Mouse (Mus musculus): Measurements from ENCODE around the gene Crybg1.

Gene Crybg1

DNA sequence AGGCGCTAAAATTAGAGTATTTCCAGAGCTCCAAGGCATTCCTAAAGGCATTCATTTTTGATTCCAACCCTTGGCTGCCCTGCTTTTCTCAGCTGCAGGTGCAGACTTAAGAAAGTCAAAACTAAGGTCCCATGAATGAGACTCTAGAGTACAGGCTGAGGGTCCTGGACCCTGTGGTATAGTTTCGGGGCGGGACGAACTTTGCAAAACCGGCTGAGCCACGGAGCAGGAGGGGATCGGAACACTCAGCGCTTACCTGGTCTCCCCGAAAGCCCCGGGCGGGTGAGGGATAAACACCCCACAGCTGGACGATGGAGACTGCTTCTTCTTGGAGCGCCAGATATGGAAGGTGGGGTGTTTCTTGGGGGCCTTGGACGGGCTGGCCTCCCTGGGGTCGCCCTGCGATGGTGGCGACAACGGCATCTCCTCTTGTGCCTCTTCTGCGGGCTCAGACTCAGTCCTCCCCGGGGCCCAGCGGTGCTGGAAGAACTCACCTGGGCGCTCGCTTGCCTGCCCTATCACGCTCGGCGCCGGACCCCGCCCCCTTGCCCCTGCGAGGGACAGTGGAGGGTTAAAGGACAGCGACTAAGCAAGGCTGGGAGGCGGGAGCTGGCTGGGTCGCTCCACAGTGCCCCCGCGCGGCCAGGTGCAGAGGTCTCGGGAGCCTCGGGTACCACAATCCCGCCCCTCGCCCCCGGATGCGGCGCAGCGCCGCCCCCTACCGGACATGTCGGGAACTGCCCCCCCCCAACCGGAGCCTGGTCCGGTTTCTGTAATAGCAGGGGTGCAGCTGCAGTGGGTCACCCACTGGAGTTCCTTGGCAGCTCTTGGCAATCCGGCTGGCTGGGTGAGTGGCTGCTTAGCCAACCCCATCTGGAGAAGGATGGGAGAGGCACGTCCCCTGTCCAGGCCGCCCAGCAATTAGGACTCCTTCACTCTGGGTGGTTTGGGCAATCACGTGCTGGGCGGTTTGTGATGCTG, at the start of gene Crybg1:
TSS of gene Crybg1 (minus strand) at position 517 of the 981 bp plus-strand sequence.
- DNase-seq, result peak; percentile 87 to 90

DNA sequence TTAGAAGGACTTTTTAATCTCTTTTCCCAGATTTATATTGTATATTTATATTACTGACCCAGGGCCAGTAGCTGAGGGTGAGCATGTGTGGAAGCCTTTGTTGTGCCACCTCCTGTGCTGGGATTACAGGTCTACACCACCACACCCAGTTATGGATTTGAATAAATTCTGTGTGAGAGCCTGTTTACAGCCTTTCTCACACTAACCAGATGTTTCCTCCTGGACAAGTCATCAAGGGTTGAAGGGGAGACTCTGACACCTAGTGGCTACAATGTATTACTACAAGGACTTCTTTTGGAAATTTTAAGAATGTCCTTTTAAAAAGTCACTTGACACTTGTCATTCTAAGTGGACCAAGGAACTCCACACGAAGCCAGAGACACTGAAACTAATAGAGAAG, 28.7 kb upstream of the Crybg1 start:
- no peak for DNase-seq

DNA sequence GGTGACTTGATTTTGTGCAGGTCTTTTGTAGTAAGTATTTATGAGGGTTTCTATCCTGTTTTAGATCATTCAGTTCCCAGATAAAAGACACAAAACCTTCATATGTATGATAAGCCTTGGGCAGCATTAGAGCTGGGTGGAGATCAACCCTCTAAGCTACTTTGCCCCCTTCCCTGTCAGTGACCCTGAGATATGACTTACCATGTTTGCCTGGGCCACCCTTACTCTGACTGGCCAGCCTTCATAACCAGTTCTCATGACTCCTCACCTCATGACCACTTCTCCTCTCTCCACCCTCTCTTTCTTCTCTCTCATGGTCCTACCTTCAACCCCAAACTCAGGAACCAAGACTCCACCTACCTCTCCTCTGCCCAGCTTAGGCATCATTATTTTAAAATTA, 27.9 kb upstream of the Crybg1 start:
- no peak for DNase-seq

DNA sequence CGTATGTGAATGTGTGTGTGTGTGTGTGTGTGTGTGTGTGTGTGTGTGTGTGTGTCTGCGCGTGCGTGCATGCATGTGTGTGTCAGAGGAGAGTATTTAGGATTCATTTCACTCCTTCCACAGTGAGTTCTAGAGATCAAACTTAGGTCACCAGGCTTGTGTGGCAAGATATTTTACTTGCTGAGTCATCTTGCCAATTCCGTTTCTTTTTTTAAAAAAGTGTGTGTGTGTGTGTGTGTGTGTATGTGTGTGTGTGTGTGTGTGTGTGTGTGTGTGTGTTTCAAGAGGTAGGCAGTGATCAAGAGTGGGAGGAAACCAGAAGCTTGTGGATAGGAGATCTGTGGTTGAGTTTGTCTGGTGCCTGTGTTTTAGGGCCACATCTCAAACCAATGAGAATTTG, 27.5 kb upstream of the Crybg1 start:
- no peak for DNase-seq

- DNase-seq, result no peak
These were observed 21.5 kb upstream of the Crybg1 start for GRCm38 (mm10) chr10:44170145-44170544.

DNA sequence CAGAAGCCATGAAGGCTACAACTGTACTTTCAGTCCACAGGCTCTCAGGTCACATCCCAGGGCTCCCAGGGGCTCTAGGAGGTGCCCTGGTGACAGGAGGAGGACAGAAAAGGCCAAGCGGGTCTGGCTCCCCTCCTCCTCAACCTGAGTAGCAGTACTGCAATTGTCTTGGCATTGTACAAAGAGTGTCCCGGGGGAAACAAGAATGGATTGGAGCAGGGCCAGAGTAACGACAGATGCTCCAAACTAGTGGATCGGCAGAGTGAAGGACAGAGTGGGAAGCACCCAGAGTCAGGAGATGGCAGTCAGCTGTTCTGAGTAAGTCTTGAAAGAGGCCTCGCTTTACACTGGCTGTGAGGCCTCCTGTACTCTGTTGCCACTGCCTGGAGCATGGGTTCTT, 18.4 kb upstream of the Crybg1 start:
- DNase-seq, result no peak

- no peak for DNase-seq
These were observed 15.8 kb upstream of the Crybg1 start for GRCm38 (mm10) chr10:44164258-44164975.

DNA sequence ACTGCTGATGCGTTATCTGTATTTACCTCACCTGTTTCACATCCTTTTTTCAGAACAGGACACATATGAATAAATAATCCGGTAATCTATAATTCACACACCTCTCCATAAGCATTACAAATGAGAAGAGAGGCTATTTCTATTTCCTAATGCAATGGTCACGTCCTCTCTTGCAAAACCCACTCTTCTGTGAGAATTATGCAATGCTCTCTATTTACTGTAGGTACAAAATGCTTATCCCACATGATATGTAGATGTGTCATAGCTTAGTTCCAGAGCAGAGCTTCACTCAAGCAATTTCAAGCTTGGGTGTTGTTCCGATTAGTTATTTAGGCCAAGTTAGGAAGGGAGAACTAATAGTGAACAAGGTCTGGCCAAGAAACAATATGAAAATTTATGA, 14.4 kb upstream of the Crybg1 start:
- no peak for DNase-seq

DNA sequence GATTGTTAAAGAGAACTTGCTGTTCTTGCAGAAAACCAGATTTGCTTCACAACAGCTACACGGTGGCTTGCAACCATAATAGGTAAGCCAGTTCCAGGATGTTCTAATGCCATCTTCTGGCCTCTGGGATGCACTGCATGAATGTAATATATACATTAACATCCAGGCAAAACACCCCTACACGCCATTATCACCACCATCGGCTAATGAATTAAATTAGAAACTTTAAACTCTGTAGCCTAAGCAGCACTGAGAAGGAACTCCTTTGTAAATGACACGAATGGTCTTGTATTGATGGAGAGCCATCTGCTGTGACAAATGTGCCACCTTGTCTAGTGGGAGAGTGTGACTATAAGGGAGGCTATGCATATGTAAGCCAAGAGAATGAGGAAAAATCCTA, 11.5 kb upstream of the Crybg1 start:
- peak in 1 of 2 experiments; percentile 13 for DNase-seq

DNA sequence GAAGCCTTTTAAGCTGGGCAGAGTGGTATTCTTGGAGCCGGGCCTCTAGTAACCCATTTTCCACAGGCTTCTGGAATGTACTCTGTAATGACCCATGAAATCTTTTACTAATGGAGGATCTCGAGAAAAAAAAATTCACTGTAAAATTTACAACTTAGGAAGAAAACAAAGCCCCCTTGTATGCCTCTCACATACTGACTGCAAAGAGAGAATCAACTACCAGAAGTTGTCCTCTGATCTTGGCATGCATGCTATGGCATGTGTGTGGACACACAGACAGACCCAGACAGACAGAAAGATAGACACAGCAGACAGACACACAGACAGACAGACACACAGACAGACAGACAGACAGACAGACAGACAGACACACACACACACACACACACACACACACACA, 8.8 kb upstream of the Crybg1 start:
- DNase-seq, result no peak

DNA sequence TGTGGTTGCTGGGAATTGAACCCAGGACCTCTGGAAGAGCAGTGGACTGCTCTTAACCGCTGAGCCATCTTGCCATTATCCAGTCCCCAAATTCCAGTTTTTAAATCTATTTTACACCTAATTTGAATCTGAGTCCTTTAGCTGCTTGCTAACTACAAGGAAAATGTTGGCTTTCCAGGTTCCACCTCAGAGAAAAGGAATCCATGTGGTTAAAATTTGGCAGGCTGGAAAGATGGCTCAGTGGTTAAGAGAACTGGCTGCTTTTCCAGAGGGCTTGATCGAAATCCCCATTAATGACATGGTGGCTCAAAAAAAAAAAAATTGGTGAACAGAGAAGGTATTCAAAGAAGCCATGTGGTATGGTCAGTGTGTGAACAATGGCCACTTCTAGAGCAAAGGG, 1.8 kb upstream of the Crybg1 start:
- no peak for DNase-seq

DNA sequence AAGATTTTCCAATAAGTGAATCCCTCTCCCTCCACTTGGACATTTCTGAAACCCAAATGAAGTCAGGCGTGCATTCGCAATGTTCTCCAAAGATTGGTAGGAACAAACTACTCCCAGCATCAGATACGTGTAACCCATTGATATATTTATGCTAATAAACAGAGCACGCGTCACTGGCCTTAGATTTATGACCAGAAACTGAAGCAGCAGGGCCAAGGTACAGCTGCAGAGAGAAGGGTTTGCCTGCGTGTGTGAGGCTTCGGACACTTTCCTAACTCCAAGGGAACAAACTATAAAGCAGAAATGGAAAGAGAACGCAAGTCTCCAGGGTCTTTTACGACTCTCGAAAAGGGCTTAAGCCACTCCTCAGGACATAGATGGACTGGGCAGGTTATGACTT, 5.3 kb downstream of the Crybg1 start:
- DNase-seq, result no peak

GRCm38 (mm10) chr10:44138137-44138855, 10.4 kb downstream of the Crybg1 start:
- DNase-seq, result no peak

GRCm38 (mm10) chr10:44126047-44126446, 22.6 kb downstream of the Crybg1 start:
- no peak for DNase-seq

GRCm38 (mm10) chr10:44124400-44124933, 24.2 kb downstream of the Crybg1 start:
- DNase-seq, result no peak

DNA sequence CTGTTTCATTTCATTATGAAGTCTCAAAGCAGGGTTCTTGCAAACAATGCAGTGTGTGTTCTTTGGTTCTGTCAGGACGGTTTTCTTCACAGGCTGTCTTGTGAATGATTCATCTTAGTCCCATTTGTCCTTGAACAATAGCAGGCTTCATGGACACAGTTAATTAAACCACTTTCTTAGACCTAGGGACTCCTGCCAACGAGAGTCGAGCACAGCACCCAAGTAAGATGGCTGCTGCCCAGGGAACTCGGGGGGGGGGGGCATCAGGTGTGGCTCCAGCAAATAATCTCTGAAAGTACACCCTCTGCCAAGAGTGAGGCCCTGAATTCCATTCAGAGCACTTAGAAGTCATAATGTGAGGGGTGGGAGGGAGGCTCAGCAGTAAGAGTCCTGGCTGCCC, 30.0 kb downstream of the Crybg1 start:
- no peak for DNase-seq

DNA sequence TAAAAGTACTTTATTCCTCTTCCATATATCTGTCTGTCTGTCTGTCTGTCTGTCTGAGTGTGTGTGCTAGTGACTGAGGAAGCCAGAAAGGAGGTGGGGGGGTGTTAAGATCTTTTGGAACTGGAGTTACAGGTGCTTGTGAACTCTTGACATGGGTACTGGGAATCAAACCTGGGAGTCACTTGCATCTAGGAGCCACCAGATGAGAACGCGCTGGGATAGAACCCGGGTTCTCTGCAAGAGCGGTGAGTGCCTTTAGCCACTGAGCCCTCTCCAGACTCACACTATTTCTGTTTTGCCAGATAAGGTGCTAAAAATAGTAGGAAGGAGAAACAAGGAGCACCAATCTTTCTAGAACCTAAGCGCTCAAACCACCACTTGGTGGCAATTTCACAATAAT, 31.9 kb downstream of the Crybg1 start:
- DNase-seq, result no peak

- DNase-seq, result peak; percentile 57 to 60
These were observed 34.0 kb downstream of the Crybg1 start for GRCm38 (mm10) chr10:44114611-44115010.

- no peak for DNase-seq
These were observed 36.5 kb downstream of the Crybg1 start for GRCm38 (mm10) chr10:44112005-44112675.

DNA sequence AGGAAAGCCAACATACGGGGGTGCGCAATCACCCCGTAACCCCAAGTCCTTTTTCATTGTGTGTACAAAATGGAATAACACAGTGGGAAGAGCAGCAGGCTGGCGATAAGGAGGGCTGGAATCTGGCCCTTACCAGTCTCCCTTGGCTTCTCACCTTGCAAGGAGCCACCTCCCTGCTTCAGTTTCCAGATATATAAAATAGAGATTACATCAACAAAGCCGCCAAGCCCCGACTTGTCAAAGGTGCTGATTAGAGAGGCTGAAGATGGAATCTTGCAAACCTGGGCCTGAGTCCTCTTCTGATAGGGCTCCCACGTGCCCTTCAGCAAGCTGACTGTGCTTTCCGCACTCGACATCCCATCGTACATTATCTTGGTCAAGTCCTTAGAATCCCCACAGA, 37.5 kb downstream of the Crybg1 start:
- no peak for DNase-seq

- no peak for DNase-seq
These were observed 38.2 kb downstream of the Crybg1 start for GRCm38 (mm10) chr10:44110460-44110859.

- DNase-seq, result no peak
These were observed 53.9 kb downstream of the Crybg1 start for GRCm38 (mm10) chr10:44094794-44095193.

Measured in kidney, postnatal 4 days (tissue).